Mouse (Mus musculus): Measurements from ENCODE around the gene Arid3b. TPM values are rescaled to one million over a fixed set of nuclear protein-coding genes. Genes with fewer than 3 reads are reported as not detected.

The Arid3b gene
- total RNA-seq, 2 experiments from 2014 or later = 1.9 to 2.5 TPM

GRCm38 (mm10) chr9:57797456-57797855 lies 39.1 kb downstream of the Arid3b start:
- no peak for ATAC-seq (replicated peaks; ENCODE audit: low FRiP score, poor library complexity, severe bottlenecking)

- no peak for ATAC-seq (replicated peaks; ENCODE audit: low FRiP score, poor library complexity, severe bottlenecking)
Measured at GRCm38 (mm10) chr9:57789733-57790132, 46.9 kb downstream of the Arid3b start.

GRCm38 (mm10) chr9:57782656-57783055 lies 53.9 kb downstream of the Arid3b start:
- no peak for ATAC-seq (replicated peaks; ENCODE audit: low FRiP score, poor library complexity, severe bottlenecking)

- ATAC-seq (replicated peaks; ENCODE audit: low FRiP score, poor library complexity, severe bottlenecking) = no peak
Measured at GRCm38 (mm10) chr9:57775736-57776135, 60.9 kb downstream of the Arid3b start.

GRCm38 (mm10) chr9:57775026-57775425 lies 61.6 kb downstream of the Arid3b start:
- no peak for ATAC-seq (replicated peaks; ENCODE audit: low FRiP score, poor library complexity, severe bottlenecking)

GRCm38 (mm10) chr9:57774168-57774567 lies 62.4 kb downstream of the Arid3b start:
- ATAC-seq (replicated peaks; ENCODE audit: low FRiP score, poor library complexity, severe bottlenecking) = no peak

GRCm38 (mm10) chr9:57773754-57774153 lies 62.8 kb downstream of the Arid3b start:
- ATAC-seq (replicated peaks; ENCODE audit: low FRiP score, poor library complexity, severe bottlenecking) = no peak

GRCm38 (mm10) chr9:57770836-57771235 lies 65.8 kb downstream of the Arid3b start:
- peak; percentile 78 for ATAC-seq (replicated peaks; ENCODE audit: low FRiP score, poor library complexity, severe bottlenecking)

GRCm38 (mm10) chr9:57770214-57770613 lies 66.4 kb downstream of the Arid3b start:
- ATAC-seq (replicated peaks; ENCODE audit: low FRiP score, poor library complexity, severe bottlenecking) = no peak

- peak; percentile 58 for ATAC-seq (replicated peaks; ENCODE audit: low FRiP score, poor library complexity, severe bottlenecking)
Measured at GRCm38 (mm10) chr9:57769539-57770069, 67.0 kb downstream of the Arid3b start.

- ATAC-seq (replicated peaks; ENCODE audit: low FRiP score, poor library complexity, severe bottlenecking) = no peak
Measured at GRCm38 (mm10) chr9:57767231-57767630, 69.4 kb downstream of the Arid3b start.

- ATAC-seq (replicated peaks; ENCODE audit: low FRiP score, poor library complexity, severe bottlenecking) = no peak
Measured at GRCm38 (mm10) chr9:57766431-57766830, 70.2 kb downstream of the Arid3b start.

GRCm38 (mm10) chr9:57765364-57766351 lies 70.9 kb downstream of the Arid3b start, which contains the start of gene Clk3:
Gene Clk3 (minus strand): TSS chr9:57765860.
- ATAC-seq (replicated peaks; ENCODE audit: low FRiP score, poor library complexity, severe bottlenecking) = peak; percentile 21

GRCm38 (mm10) chr9:57764974-57765363 lies 71.6 kb downstream of the Arid3b start:
- peak; percentile 47 for ATAC-seq (replicated peaks; ENCODE audit: low FRiP score, poor library complexity, severe bottlenecking)

- peak; percentile 41 for ATAC-seq (replicated peaks; ENCODE audit: low FRiP score, poor library complexity, severe bottlenecking)
Measured at GRCm38 (mm10) chr9:57764147-57764973, 72.2 kb downstream of the Arid3b start.

- ATAC-seq (replicated peaks; ENCODE audit: low FRiP score, poor library complexity, severe bottlenecking) = peak; percentile 29
Measured at GRCm38 (mm10) chr9:57762563-57762991, 74.0 kb downstream of the Arid3b start.

- no peak for ATAC-seq (replicated peaks; ENCODE audit: low FRiP score, poor library complexity, severe bottlenecking)
Measured at GRCm38 (mm10) chr9:57761563-57762551, 74.7 kb downstream of the Arid3b start.

- no peak for ATAC-seq (replicated peaks; ENCODE audit: low FRiP score, poor library complexity, severe bottlenecking)
Measured at GRCm38 (mm10) chr9:57760416-57761146, 76.0 kb downstream of the Arid3b start.

All from erythroblast, adult 5-6 weeks (primary cell).